Mouse (Mus musculus): ENCODE results near the gene Mettl8. TPM values are rescaled to one million over a fixed set of nuclear protein-coding genes. Genes with fewer than 3 reads are reported as not detected.
A peak's percentile ranks its signal among the peaks of the same experiment; 100 is the strongest.

Mettl8 gene
- 18.1 and 21.1 TPM in 2 replicates for polyA plus RNA-seq (2011; ENCODE audit: insufficient read depth, insufficient read length, low read depth, missing spikeins)

DNA sequence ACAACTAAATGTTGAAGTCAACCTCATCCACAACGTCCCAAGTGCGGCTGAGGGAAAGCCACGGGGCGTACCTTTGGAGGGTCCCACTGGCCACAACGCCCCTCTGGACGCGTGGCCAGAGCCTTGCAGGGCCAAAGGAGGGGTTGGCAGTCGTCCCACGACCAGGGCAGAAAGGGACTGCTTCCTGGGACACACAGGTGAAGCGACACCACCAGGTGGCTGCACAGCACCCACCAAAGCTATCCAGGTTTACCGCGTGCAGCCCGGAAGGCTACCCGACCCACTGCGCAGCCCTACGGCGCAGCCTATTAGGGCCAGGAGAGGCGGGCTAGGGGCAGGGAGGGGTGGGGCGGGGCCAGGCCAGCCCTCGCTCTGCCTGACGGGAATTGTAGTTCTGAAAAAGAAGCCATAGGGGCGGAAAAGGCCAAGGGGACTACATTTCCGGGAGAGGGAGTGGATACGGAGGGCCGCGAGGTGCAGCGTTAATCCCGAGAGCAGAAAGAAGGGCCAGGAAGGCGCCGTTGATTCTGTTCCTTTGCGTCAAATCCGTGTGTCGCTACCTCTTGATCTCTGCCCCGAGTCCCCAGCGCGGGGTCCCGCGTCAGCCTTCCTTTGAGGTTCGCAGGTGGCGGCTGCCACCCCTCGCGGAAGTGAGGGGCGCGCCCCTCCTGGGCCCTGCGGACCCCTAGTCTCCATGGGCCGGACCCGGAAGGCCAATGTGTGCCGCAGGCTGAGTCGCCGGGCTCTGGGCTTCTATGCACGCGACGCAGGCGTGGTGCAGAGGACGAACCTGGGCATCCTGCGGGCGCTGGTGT, at the start of gene Mettl8, which contains the start of gene Dcaf17:
TSS of gene Mettl8 (minus strand) at position 284 of the 815 bp plus-strand sequence.
TSS of gene Dcaf17 (plus strand) at position 29 of the 815 bp plus-strand sequence.
- TF ChIP-seq POLR2A (IDR thresholded peaks at IDR 0.05; ENCODE audit: insufficient read depth, low read length) (peak; percentile 84), CTCF (IDR thresholded peaks at IDR 0.05; ENCODE audit: low read depth, low read length) (peak; percentile 11), EP300 (IDR thresholded peaks at IDR 0.05; ENCODE audit: insufficient read depth, low read depth, low read length) (no peak)
- H3K4me3 ChIP-seq (ENCODE audit: low read depth, low read length): peak within 1 kb of the TSS; percentile 76
- H3K4me1 ChIP-seq (ENCODE audit: control insufficient read depth, insufficient read depth, low read length): no peaks in the 10 kb centered on the region

DNA sequence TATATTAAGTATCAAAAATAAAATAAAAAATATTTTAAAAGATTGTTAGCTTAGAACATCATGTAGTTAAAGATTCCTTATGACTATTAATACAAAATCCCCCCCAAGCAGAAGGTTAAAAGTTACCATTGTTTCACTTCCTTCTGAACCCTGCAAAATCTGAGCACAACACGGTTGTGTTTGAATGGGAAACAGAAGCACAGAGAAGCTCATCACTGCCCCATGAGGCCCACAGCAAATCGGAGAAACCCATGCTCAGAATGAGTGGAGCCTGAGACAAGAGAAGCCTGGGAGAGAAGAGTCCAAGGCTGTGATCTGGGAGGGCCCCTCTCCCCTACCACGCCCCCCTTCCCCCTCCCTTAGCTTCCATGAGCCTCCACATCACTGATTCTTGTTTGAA, 49.3 kb upstream of the Mettl8 start:
- Histone ChIP-seq H3K9ac (ENCODE audit: low read depth, poor library complexity, severe bottlenecking) (no peak overlapping the region), H3K4me1 (ENCODE audit: control insufficient read depth, insufficient read depth, low read length) (no peaks in the 10 kb centered on the region), H3K36me3 (ENCODE audit: control insufficient read depth, insufficient read depth, low read length, poor library complexity, severe bottlenecking) (no peaks in the 10 kb centered on the region), H3K9me3 (replicated peaks; ENCODE audit: control insufficient read depth, insufficient read depth, low read length, poor library complexity, severe bottlenecking) (no peaks in the 10 kb centered on the region), H3K4me3 (ENCODE audit: low read depth, low read length) (no peak overlapping the region), H3K27ac (ENCODE audit: insufficient read depth, low read length) (no peak overlapping the region), H3K27me3 (ENCODE audit: control insufficient read depth, insufficient read depth, low read length, poor library complexity, severe bottlenecking) (no peaks in the 10 kb centered on the region)
- no peak for TF ChIP-seq POLR2A (IDR thresholded peaks at IDR 0.05; ENCODE audit: insufficient read depth, low read length)
- no peak for TF ChIP-seq CTCF (IDR thresholded peaks at IDR 0.05; ENCODE audit: low read depth, low read length)
- TF ChIP-seq EP300 (IDR thresholded peaks at IDR 0.05; ENCODE audit: insufficient read depth, low read depth, low read length): no peak

More for the DNA sequence above, at the start of gene Mettl8, which contains the start of gene Dcaf17:
- H3K9me3 ChIP-seq (replicated peaks; ENCODE audit: control insufficient read depth, insufficient read depth, low read length, poor library complexity, severe bottlenecking): no peaks in the 10 kb centered on the region
- peak within 1 kb of the TSS; percentile 97 for H3K9ac ChIP-seq (ENCODE audit: low read depth, poor library complexity, severe bottlenecking)
- peaks cover 11% of the 10 kb centered on the region for H3K36me3 ChIP-seq (ENCODE audit: control insufficient read depth, insufficient read depth, low read length, poor library complexity, severe bottlenecking)
- no peaks in the 10 kb centered on the region for H3K27me3 ChIP-seq (ENCODE audit: control insufficient read depth, insufficient read depth, low read length, poor library complexity, severe bottlenecking)
- peak within 1 kb of the TSS; percentile 37; the same call in 1 of the 2 replicates for H3K27ac ChIP-seq (ENCODE audit: insufficient read depth, low read length)

DNA sequence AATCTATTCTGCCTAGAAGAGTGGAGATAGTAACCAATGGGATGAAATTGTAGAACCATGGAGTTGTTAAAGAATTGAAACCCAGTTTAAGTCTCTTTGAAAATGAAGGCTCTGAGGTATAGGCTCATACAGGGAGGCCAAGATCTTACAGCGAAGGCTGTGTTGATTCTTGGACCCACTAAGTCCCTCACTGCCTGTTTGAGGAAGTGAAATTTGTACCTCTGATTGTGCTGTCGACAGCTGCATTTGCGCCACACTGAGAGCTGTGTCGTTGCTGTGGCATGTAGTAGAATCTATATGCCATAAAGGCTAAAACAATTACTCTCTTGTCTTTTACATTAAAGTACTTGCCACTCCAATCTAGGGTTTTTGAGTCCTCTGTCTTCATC, 47.9 kb upstream of the Mettl8 start:
- Histone ChIP-seq H3K27me3 (ENCODE audit: control insufficient read depth, insufficient read depth, low read length, poor library complexity, severe bottlenecking) (no peaks in the 10 kb centered on the region), H3K4me3 (ENCODE audit: low read depth, low read length) (no peak overlapping the region), H3K9me3 (replicated peaks; ENCODE audit: control insufficient read depth, insufficient read depth, low read length, poor library complexity, severe bottlenecking) (no peaks in the 10 kb centered on the region), H3K36me3 (ENCODE audit: control insufficient read depth, insufficient read depth, low read length, poor library complexity, severe bottlenecking) (no peaks in the 10 kb centered on the region), H3K27ac (ENCODE audit: insufficient read depth, low read length) (no peak overlapping the region), H3K4me1 (ENCODE audit: control insufficient read depth, insufficient read depth, low read length) (no peaks in the 10 kb centered on the region), H3K9ac (ENCODE audit: low read depth, poor library complexity, severe bottlenecking) (no peak overlapping the region)
- TF ChIP-seq EP300 (IDR thresholded peaks at IDR 0.05; ENCODE audit: insufficient read depth, low read depth, low read length) (no peak), POLR2A (IDR thresholded peaks at IDR 0.05; ENCODE audit: insufficient read depth, low read length) (no peak), CTCF (IDR thresholded peaks at IDR 0.05; ENCODE audit: low read depth, low read length) (no peak)

DNA sequence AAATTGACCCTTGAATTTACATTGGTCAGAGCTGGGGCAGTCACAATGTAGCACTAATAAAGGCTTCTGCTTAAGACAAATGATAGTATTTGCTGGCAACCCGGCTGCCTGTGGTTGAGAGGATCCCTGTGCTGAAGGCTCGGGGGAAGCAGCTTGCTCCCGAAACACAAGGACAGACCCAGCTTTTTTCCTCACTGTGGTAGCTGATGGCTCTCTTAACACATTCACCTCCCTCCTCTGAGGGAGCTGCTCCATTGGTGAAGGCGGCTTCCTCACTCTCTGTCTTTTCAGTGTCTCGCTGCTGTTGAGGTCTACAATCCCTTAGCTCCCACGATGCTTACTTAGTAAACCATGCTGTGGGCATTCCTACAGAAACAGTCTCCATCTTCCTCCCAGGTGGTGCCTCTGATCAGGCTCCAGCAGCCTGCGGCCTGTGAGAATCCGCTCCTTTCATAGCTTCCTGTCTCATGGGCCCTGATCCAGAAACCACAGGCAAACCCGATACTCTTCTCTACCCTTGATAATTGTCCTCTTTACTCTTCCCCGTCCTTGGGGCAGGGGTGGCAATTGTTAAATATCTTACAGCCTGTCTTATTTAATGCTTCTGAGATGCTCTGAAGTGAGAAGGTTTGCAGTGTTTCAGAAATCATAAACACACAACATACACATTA, 47.4 kb upstream of the Mettl8 start:
- no peak overlapping the region for H3K27ac ChIP-seq (ENCODE audit: insufficient read depth, low read length)
- H3K9me3 ChIP-seq (replicated peaks; ENCODE audit: control insufficient read depth, insufficient read depth, low read length, poor library complexity, severe bottlenecking): no peaks in the 10 kb centered on the region
- TF ChIP-seq POLR2A (IDR thresholded peaks at IDR 0.05; ENCODE audit: insufficient read depth, low read length): no peak
- TF ChIP-seq EP300 (IDR thresholded peaks at IDR 0.05; ENCODE audit: insufficient read depth, low read depth, low read length): no peak
- TF ChIP-seq CTCF (IDR thresholded peaks at IDR 0.05; ENCODE audit: low read depth, low read length): no peak
- H3K4me3 ChIP-seq (ENCODE audit: low read depth, low read length): no peak overlapping the region
- no peak overlapping the region for H3K9ac ChIP-seq (ENCODE audit: low read depth, poor library complexity, severe bottlenecking)
- H3K27me3 ChIP-seq (ENCODE audit: control insufficient read depth, insufficient read depth, low read length, poor library complexity, severe bottlenecking): no peaks in the 10 kb centered on the region
- no peaks in the 10 kb centered on the region for H3K36me3 ChIP-seq (ENCODE audit: control insufficient read depth, insufficient read depth, low read length, poor library complexity, severe bottlenecking)
- H3K4me1 ChIP-seq (ENCODE audit: control insufficient read depth, insufficient read depth, low read length): no peaks in the 10 kb centered on the region

DNA sequence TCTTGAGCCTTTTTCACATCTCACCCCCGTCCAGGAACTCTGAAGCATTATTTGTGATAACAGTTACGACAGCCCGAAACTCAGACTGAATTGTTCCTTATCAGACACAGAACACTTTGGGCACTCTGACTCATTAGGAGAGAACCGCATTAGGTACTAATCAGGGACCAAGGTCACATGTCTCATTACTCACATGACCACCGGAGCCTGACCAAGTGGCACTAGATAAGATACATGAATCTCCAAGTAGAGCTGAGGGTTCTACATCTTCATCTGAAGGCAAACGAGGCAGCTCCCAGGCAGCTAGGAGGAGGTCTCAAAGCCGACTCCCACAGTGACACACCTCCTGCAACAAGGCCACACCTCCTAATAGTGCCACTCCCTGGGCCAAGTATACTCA, 40.8 kb upstream of the Mettl8 start:
- Histone ChIP-seq H3K27me3 (ENCODE audit: control insufficient read depth, insufficient read depth, low read length, poor library complexity, severe bottlenecking) (no peaks in the 10 kb centered on the region), H3K4me3 (ENCODE audit: low read depth, low read length) (no peak overlapping the region), H3K36me3 (ENCODE audit: control insufficient read depth, insufficient read depth, low read length, poor library complexity, severe bottlenecking) (peaks cover 6% of the 10 kb centered on the region), H3K4me1 (ENCODE audit: control insufficient read depth, insufficient read depth, low read length) (no peaks in the 10 kb centered on the region), H3K9me3 (replicated peaks; ENCODE audit: control insufficient read depth, insufficient read depth, low read length, poor library complexity, severe bottlenecking) (no peaks in the 10 kb centered on the region), H3K27ac (ENCODE audit: insufficient read depth, low read length) (no peak overlapping the region), H3K9ac (ENCODE audit: low read depth, poor library complexity, severe bottlenecking) (no peak overlapping the region)
- no peak for TF ChIP-seq EP300 (IDR thresholded peaks at IDR 0.05; ENCODE audit: insufficient read depth, low read depth, low read length)
- no peak for TF ChIP-seq POLR2A (IDR thresholded peaks at IDR 0.05; ENCODE audit: insufficient read depth, low read length)
- no peak for TF ChIP-seq CTCF (IDR thresholded peaks at IDR 0.05; ENCODE audit: low read depth, low read length)

All from ES-Bruce4 (cell line).